Mouse (Mus musculus) C2C12 (cell line): Measurements from ENCODE around the gene Plxna4.

Experiments
- CTCF ChIP-seq: IDR thresholded peaks from one replicate; pipeline ENCODE4 v1.5.1; 2011; ENCODE audit not compliant: control insufficient read depth, insufficient read depth, insufficient read length
- MYOG ChIP-seq: IDR thresholded peaks from one replicate; pipeline ENCODE4 v1.6.1; 2011; ENCODE audit not compliant: control insufficient read depth, insufficient read length; ENCODE audit errors: extremely low read depth

GRCm38 (mm10) chr6:32504963-32505362 is 83.0 kb downstream of the Plxna4 start:
- TF ChIP-seq CTCF (no peak), MYOG (no peak)
